Mouse (Mus musculus): ENCODE measurements at regions not wholly inside any gene's neighbourhood (a gene's known extent, or its start where the extent isn't known, plus 50 kb on each side); places are given as distances from the start of the nearest gene placed in this dataset.
A peak's percentile ranks its signal among the peaks of the same experiment; 100 is the strongest.

DNA sequence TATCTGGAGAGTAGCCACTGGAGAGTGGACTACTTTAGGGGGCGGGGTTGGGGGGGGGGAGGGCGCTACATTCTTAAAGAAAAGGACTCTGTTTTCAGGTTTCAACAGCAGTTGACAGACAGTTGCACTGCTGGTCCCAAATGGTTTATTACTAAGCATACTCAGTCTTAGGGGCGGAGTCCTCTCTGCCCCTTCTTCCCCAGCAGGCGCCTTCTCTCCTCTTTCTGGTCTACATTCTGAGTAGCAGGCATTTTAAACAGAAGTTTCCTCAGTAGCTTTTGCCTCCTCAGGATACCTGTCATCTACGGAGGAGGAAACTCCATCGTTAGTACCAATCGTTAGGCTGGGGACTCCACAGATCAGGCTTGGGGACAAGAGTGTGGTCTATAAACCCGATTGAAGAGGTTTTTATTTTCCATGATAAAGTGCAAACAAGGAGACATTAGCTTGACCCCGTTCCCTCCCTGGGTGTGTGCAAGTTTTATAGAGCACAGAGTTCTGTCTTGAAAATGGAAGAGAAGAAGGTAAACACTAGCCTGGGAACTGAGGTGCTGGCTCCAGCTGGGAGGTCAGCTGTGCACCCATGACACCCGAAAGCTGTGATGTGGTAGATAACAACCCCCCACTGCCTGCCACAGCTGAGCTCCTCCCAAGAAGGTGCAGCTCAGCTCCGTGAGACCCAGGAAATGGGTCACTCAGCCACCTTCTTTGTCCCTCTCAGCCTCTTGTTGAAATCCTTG, 107.8 kb downstream of the Btg1 start:
- DNase-seq = no peak

DNA sequence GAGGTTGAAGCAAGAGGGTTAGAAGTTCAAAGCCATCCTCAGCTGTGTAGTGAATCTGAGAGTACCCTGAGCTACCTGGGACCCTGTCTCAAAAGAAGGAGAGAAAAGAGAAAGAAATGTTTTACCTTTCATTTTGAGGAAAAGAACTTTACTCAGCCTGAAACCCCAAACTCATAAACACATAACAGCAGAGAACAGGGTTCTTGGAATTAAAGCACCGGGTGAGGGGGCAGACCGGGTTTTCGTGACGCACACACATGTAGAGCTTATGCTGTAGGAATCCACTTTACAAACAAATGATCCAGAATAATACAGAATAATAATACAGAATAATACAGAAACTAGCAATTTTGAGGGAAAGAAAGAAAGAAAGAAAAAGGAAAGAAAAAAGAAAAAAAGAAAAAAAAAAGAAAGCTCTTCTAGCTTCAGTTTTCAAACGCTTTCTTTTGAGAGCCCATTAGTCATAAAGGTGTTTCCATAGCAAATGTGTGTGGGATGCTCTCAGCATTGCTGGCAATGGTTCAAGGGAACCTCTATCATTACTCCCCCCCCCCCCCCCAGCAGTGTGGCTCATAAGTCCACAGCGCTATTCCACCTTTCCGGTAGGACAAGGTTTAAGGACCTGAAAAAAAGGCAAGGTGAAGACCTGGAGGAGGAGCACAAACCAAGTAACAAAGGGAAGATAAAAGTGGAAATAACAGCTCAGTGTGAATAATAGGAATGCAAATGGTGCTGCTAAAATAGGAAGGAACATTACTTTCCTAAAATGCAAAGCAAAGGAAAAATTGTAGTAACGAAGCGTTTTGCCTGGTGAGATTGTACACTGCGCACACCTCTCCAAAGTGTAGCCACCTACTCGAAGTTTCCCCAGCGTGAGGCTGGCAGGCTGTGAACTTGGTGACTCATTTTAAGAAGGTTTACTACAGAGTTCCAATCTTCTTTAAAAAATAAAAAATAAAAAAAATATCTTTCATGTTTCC, 110.3 kb downstream of the Btg1 start:
- DNase-seq = no peak

GRCm38 (mm10) chr10:96733581-96733980, 116.8 kb downstream of the Btg1 start:
- no peak for DNase-seq

GRCm38 (mm10) chr10:96735146-96735545, 118.3 kb downstream of the Btg1 start:
- DNase-seq = no peak

DNA sequence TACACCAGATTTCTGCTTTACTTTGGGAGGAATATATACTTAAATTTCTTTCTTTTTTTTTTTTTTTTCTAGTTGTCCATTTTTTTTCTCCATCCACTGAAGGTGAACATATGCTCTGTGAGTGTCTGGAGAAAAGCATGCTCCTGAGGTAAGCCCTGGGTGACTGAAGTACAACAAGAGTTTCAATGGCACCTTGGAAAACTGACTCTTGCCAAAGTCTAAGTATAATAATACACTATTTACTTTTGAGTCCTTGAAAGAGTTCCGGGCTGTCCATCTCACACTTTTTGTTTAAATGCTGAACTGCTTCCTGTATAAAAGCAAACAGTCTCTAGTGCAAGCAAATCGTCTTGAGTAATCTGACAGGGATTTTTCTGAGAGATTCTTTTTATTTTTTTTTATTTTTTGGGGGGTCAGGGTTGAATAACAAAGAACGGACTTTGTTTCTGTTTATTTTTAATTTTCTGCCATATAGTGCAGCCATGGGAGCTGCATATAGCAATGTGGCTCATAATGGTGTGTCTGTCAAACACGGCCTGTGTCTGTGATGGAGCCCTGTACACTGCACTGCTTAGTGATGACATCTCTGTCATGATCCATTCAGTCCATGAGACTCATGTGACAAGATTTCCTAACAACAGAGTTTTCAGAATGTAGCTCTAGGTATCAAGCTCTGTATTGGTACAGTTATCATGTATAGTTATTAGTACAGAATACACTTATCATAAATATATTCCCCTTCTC, 119.3 kb downstream of the Btg1 start:
- DNase-seq = no peak

DNA sequence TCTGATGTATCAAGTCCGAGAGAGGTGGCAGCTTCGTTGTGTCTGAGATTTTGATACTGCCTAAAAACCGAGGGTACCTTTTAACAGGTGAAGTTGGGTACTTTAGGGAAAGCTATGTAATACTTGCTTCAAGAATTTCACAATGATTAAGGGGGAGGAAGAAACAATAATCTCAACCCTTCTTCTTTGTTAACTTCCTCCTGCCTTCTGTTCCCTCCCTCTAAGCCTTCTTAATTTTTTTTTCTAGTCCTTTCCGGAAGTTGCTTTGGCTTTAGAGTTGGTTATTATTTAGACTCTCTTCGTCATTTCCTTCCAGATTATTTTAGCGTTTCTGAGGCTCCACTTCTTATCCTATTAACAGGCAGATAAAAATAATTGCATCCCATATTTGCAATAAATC, 121.2 kb downstream of the Btg1 start:
- no peak for DNase-seq

- DNase-seq = no peak
Observed at GRCm38 (mm10) chr10:96738606-96739005, 121.8 kb downstream of the Btg1 start.

DNA sequence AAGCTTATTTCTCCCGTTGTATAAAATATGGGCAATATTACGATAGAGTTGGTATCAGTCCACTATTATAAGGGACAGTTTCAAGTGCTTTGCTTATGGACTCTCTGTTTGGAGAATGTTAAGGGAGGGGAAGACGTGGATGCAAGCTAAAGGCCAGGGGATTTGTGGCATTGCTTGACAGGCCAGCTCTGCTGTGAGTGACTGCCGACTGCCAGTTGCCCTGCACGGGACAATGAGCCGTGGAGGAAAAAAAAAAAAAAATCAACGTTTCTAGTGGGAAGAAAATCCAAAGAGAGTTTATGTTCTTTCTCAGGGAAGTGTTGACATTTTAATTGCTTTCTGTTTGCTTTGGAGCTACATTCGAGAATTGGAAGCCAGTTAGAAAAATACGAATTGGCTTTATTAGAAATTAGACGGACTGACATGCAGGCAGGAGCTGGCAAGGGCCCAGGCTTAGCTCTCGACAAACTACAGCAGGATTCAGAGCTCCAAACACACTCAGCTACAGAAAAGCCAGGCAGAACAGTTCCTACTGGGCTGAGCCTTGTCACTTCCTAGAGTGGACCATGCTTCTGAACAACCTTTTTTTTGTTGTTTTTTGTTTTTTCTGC, 127.5 kb downstream of the Btg1 start:
- peak; percentile 17 to 23 for DNase-seq

DNA sequence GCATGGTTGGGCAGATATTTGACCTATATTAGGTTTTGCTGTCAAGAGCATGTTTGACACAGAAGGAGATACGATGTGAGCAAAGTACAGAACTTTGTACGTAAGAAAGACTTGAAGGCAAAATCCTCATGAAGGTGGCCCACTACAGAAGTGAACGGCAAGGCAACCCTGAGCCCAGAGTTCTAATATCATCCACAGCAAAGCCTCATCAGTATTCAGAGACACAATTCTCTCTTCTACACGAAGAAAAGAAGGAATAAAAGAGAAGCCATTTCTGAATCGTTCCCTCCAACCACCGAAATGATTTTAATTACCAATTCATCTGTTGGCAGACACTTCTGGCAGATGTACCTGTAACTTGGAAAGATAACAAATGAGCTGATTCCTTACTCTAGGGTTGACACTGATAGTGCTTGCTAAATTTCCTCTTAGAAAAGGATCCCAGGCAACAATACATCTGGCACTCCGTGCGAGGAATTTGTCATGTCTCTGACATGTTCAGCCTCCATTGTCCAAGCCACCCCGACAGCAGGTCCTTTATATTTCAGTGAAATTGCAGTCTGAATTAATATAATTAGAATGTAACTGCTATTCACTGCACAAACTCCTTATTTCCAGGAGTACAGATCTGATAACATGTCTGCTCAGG, 130.3 kb downstream of the Btg1 start:
- no peak for DNase-seq

DNA sequence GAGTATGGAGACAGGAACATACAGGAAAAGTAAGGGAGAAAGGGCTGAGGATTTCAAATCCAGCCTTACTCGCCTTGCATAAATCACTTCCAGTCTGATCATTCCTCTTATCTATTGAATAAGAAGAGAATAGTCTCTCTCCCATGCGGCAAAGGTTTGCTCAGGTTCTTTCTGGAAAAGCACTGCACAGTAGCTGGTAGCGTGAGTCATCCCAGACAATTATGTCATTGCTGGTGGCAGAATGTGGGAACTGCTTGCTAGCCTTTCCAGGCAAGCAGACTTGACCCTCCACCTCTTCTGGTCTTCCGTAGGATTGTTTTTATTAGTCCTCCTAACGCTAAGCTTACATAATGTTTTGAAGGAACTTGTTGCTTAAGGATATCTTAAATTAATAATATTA, 134.1 kb downstream of the Btg1 start:
- DNase-seq = peak; percentile 13 to 28

DNA sequence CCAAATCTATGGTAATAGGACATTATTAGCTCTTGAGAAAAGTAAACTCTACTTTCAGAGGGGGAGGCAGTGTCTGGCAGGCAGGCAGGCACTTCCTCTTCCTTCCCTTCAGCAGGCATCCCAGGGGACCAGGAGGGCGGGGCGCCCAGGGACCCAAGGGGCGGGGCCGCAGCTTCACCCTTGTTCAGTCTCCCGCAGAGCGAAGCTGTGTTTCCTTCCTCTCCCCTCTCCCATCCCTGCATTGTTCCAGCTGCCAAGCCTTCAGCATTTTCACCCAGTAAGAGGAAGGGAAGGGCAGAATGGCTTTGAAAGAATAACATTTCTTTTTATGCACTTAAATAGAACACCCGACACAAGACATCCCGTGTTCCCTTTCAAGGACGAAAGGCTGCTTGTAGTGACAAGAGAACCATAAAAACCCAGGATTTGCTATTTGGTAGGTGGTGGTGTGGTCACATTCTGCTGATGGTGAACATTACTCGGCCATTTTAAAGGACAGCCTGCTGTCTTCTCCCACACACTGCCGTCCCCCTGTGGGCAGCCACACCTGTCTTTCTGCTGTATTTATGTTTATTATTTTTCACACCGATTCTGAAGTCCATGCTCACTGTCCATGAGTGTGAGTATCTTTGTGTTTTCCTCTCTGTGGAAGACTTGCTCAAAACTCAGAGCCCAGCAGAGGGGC, 134.9 kb downstream of the Btg1 start:
- peak; percentile 93 for DNase-seq

GRCm38 (mm10) chr10:96752531-96752930, 135.7 kb downstream of the Btg1 start:
- DNase-seq = no peak

GRCm38 (mm10) chr10:96753521-96753920, 136.7 kb downstream of the Btg1 start:
- no peak for DNase-seq

GRCm38 (mm10) chr10:96755674-96756073, 138.9 kb downstream of the Btg1 start:
- DNase-seq = no peak

DNA sequence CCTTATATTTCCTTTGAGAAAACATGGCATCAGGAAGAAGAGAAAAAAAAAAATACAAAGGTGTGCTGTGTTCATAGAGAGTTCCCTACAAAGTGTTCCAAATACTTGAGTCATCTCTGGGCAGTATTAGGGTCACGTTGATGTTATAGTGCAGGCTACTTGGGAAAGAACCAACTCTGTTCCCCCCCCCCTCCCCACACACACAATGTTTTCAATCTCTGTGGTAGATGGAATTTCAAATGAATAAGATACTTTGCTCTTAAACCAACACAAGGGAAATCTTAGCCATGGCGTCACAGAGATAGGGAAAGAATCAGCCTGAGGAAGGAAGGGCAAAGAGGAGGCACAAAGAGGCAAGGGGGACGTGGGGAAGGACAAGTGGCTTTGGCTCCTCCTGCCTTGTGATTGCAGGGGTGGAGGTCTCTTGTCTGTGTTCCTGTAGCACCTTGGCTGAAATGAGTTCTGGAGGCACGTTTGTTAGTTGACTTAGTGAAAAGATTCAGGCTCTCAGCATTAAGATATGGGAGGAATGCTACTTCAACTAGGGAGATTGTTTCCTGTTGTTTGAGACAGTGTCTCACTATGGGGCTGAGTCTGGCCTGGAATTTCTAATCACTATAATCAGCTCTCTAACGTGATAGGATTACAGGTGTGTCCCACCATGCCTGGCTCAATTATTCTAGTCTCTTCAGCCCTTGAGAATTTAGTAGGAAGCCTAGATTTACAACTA, 139.7 kb downstream of the Btg1 start:
- DNase-seq = no peak

DNA sequence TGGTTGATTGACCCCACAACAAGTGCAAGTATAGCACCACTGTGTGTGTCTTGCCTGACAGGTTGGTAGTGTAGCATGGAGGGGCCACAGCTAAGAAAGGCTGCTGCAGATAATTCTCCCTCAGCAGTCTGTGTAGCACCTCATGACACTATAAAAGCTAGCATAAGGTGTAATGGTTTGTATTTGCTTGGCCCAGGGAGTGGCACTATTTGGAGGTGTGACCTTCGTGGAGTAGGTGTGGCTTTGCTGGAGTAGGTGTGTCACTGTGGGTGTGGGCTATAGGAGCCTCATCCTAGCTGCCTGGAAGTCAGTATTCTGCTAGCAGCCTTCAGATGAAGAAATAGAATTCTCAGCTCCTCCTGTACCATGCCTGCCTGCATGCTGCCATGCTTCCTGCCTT, 140.5 kb downstream of the Btg1 start:
- no peak for DNase-seq

DNA sequence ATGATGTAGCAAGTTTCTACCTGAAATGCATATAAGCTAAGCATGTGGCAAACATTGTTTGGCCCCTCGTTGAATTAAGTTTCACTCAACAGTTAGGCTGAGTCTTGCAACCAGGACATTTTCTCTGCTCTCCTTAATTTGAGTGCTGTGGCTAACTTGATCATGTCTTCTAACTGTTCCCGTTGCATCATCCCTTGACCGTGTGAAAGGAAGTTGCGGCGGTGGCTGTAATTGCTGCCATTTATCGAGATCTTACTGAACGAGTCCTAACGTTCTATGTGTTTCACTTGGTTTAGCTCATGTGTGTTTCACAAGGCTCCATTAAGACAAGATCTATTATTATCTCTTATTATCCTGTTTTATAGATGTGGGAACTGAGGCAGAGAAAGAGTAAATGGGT, 144.8 kb downstream of the Btg1 start:
- DNase-seq = no peak

DNA sequence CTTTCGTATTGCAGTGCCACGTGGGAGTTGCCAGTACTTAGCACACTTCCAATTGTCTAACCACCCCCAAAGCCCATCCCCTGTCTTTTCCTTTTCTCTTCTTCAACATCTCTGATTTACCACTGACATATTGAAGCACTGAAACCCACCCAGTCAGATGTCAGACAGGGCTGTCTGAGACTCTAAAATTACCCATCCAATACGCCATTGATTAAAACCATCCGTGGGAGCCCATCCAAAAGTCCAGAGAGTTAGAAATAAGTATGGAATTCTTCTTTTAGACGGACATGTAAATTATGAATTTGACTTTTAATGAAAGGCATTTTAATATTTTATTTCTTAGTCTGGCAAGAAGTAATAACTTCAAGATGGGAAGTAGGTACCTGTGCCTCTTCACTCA, 148.8 kb downstream of the Btg1 start:
- DNase-seq = no peak

DNA sequence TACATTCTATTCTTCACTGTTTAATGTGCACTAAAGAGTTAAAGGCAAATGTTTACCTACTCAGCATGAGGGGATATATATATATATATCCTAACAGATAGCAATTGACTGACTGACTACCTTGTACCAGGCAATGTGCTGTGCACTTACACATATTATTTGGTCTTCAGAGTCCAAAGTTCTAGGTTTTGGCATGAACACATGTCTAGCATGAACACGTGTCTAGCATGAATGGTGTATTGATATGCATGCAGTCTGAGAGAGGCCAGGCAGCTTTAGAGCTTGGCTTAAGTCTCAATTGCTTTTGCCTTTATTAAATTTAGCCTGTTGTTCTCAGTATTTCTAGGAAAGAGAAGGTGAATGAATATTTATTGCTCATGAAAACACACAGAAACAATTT, 161.4 kb downstream of the Btg1 start:
- no peak for DNase-seq

GRCm38 (mm10) chr10:96783966-96784365, 167.2 kb downstream of the Btg1 start:
- no peak for DNase-seq
